Mouse (Mus musculus) testis, adult 2 months (tissue): ENCODE data around the gene Pgs1. TPM values are rescaled to one million over a fixed set of nuclear protein-coding genes. Genes with fewer than 3 reads are reported as not detected.

Source experiments
- H3K27ac ChIP-seq: fragments of 200-500 bp; 2 replicates; pipeline ENCODE4 v1.5.1; 2012; ENCODE audit warnings: low read depth, low read length; ENCODE audit not compliant: control insufficient read depth, insufficient read depth
- H3K27me3 ChIP-seq: fragments of 200-500 bp; 2 replicates; pipeline ENCODE4 v1.6.1; 2012; ENCODE audit warnings: mild to moderate bottlenecking, low read length, moderate library complexity; ENCODE audit not compliant: control insufficient read depth, insufficient read depth
- H3K36me3 ChIP-seq: fragments of 200-500 bp; 2 replicates; pipeline ENCODE4 v1.6.1; 2012; ENCODE audit warnings: mild to moderate bottlenecking, low read length; ENCODE audit not compliant: control insufficient read depth, insufficient read depth
- H3K4me1 ChIP-seq: fragments of 200-500 bp; 2 replicates; pipeline ENCODE4 v1.6.1; 2012; ENCODE audit warnings: low read length; ENCODE audit not compliant: control insufficient read depth, insufficient read depth
- H3K4me3 ChIP-seq: fragments of 200-500 bp; 2 replicates; pipeline ENCODE4 v1.5.1; 2012; ENCODE audit warnings: low read depth, mild to moderate bottlenecking, low read length, moderate library complexity, mixed read lengths; ENCODE audit not compliant: control insufficient read depth
- CTCF ChIP-seq: fragments of 200-500 bp; IDR thresholded peaks from 2 replicates; pipeline ENCODE4 v1.5.1; 2012; ENCODE audit warnings: low read depth, mild to moderate bottlenecking, inconsistent platforms, low read length, moderate library complexity; ENCODE audit not compliant: control insufficient read depth, insufficient read depth, insufficient replicate concordance
- POLR2A ChIP-seq: fragments of 200-500 bp; IDR thresholded peaks from 2 replicates; pipeline ENCODE4 v1.6.1; 2012; ENCODE audit warnings: low read depth, mild to moderate bottlenecking, inconsistent platforms, low read length, moderate library complexity; ENCODE audit not compliant: control insufficient read depth
- polyA plus RNA-seq: library from polyadenylated mRNA; depleted of rRNA; stranded (reverse); fragments of >200 nt; gene quantifications from 2 replicates; pipeline ENCODE4 v1.2.3, GENCODE M21; 2012

The Pgs1 gene
- polyA plus RNA-seq, 1 experiment, result 55.3 TPM

GRCm38 (mm10) chr11:118000083-118000482 is 14.0 kb downstream of the Pgs1 start:
- no peak overlapping the region for H3K27ac ChIP-seq
- no peaks in the 10 kb centered on the region for H3K4me1 ChIP-seq
- no peak for TF ChIP-seq POLR2A
- no peak for TF ChIP-seq CTCF
- H3K4me3 ChIP-seq, result no peak overlapping the region
- peaks cover 7% of the 10 kb centered on the region for H3K36me3 ChIP-seq
- H3K27me3 ChIP-seq, result no peaks in the 10 kb centered on the region

DNA sequence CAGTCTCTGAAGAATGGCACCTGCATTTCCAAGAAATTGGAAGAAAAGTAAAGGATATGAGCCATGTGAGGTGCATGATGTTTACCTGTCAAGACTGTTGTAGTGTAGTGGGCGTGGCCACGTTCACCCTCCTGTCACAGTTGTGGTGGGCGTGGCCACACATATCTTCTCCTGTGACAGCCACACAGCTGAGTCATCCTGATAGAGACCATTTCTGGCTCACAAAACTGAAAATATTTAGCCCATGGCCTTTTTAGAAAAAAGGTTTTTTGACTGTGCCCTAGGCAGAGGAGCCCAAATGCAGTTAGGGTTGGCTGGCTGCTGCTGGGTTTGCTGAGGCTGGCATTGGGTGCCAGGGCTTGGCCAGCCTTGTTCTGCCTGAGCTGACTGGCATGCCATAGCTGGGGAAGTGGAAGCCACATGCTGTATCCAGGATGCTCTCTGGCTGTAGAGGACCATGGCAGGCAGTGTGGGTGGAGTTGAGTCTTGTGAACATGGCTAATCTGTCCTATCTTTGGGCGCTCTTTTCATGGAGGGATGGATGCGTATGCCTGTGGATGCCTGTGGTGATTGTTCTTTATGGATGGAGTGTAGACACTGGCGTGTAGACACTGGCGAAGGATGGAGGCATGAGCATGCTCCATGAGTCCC is 14.6 kb downstream of the Pgs1 start:
- no peaks in the 10 kb centered on the region for H3K4me1 ChIP-seq
- peaks cover 7% of the 10 kb centered on the region for H3K36me3 ChIP-seq
- H3K27me3 ChIP-seq, result no peaks in the 10 kb centered on the region
- TF ChIP-seq POLR2A (0 out of 2 replicates have a peak, but pooled peaks have one; percentile 18), CTCF (no peak)
- H3K4me3 ChIP-seq, result peak overlapping the region; percentile 54
- H3K27ac ChIP-seq, result no peak overlapping the region

DNA sequence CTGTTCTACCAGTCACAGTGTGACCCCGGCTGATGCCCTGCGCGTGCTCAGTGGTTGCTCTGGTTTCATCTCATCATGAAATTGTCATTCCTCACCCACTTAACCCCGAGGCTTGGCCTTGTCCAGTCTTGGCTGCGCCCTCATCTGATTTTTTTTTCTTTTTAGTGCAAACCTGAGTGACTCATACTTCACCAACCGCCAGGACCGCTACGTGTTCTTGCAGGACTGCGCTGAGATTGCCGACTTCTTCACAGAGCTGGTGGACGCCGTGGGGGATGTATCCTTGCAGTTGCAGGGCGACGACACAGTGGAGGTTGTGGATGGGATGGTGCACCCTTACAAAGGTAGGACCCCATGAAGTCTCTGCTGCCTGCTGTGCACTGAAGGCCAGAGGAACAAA is 17.1 kb downstream of the Pgs1 start:
- H3K36me3 ChIP-seq, result peaks cover 8% of the 10 kb centered on the region
- TF ChIP-seq POLR2A (no peak), CTCF (no peak)
- no peak overlapping the region for H3K4me3 ChIP-seq
- H3K4me1 ChIP-seq, result peaks cover 7% of the 10 kb centered on the region
- H3K27me3 ChIP-seq, result no peaks in the 10 kb centered on the region
- no peak overlapping the region for H3K27ac ChIP-seq

DNA sequence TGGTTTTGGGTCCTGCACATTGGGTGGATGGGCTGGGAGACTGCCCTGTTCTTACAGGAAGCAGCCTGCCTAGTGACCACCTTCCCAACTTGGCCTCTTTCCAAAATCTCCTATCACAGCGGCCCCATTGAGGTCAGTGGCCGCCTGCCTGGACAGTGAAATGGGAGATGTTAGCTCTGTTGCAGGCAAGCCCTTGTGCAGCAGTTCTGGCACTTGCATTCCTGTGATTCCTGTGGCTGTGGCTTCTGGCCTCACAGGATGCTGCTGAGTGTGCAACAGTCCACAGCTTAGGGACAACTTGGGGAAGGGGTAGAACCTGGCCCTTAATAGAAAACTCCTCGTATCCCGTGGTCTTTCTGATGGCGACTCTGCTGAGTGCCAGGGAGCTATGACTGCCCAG is 17.6 kb downstream of the Pgs1 start:
- H3K36me3 ChIP-seq, result peaks cover 8% of the 10 kb centered on the region
- TF ChIP-seq CTCF (no peak), POLR2A (no peak)

DNA sequence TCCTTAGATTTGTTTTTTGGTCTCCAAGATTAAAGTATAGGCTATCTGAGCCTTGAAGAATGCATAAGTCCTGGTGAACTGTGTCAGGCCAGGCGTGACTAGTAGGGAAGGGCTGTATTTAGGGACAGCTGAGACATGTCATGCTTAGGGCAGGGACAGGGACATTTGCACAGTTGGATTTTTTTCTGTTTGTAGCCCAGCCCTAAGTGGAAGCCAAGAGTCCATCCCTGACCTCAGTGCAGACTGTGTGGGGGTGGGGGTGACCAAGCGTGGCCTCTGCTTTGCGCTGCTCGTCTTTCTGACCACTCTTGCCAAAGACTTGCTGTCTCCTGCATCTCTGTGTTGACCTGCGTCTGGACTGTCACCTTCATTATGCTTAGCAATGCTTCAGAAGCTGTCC is 18.1 kb downstream of the Pgs1 start:
- TF ChIP-seq CTCF (no peak), POLR2A (no peak)
- H3K4me1 ChIP-seq, result peaks cover 18% of the 10 kb centered on the region
- H3K27ac ChIP-seq, result no peak overlapping the region
- no peak overlapping the region for H3K4me3 ChIP-seq
- H3K36me3 ChIP-seq, result peaks cover 8% of the 10 kb centered on the region
- H3K27me3 ChIP-seq, result no peaks in the 10 kb centered on the region

More for the DNA sequence above, 17.6 kb downstream of the Pgs1 start:
- no peaks in the 10 kb centered on the region for H3K27me3 ChIP-seq
- no peak overlapping the region for H3K27ac ChIP-seq
- peaks cover 13% of the 10 kb centered on the region for H3K4me1 ChIP-seq
- H3K4me3 ChIP-seq, result no peak overlapping the region

DNA sequence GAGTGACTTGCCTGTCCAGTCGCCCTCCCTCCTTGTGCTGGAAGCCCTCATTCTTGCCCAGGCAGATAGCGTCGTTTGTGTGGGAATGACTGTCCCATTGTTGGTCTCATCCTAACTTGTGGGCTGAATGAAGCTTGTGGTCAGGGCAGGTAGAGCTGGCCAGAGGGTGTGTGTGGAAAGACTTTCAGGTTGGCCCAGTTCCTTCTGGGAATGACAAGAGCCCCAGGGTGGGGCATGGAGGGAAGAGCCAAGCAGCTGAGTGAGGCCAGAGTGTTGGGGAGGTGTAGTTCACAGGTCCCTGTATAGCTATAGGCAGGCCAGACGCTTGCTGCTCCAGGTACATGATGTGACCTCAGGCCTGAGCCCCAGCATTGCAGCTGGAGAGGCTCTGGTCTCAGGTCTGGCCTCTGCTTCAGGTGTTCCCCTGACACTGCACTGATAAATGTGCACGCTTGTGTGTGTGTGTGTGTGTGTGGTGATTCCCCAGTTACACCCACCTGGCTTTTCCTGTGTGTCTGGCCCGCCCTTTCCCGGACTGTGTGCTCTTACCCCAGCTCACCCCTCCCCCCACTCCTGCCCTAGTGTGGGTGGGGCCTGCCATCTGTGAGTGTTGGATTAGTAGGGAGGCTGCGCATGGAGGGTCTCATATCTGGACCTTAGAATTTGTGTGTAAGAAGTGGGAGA is 21.5 kb downstream of the Pgs1 start:
- H3K36me3 ChIP-seq, result peaks cover 5% of the 10 kb centered on the region
- H3K27me3 ChIP-seq, result no peaks in the 10 kb centered on the region
- peaks cover 21% of the 10 kb centered on the region for H3K4me1 ChIP-seq
- TF ChIP-seq POLR2A (no peak), CTCF (no peak)
- H3K27ac ChIP-seq, result no peak overlapping the region
- H3K4me3 ChIP-seq, result no peak overlapping the region

GRCm38 (mm10) chr11:118008144-118008805 is 22.2 kb downstream of the Pgs1 start:
- peaks cover 5% of the 10 kb centered on the region for H3K36me3 ChIP-seq
- H3K27me3 ChIP-seq, result no peaks in the 10 kb centered on the region
- no peak overlapping the region for H3K4me3 ChIP-seq
- H3K4me1 ChIP-seq, result peaks cover 21% of the 10 kb centered on the region
- no peak overlapping the region for H3K27ac ChIP-seq
- TF ChIP-seq CTCF (no peak), POLR2A (no peak)
